Mouse (Mus musculus) limb, embryonic 15.5 days (tissue): Measurements from ENCODE around the gene Taf6. TPM values are rescaled to one million over a fixed set of nuclear protein-coding genes. Genes with fewer than 3 reads are reported as not detected.
A peak's percentile ranks its signal among the peaks of the same experiment; 100 is the strongest.
"Not testable (repeated sequence)": the region's sequence is repeated elsewhere in the genome, so short reads cannot be mapped to it uniquely, and the experiment has no call there.

Experiments used
- ATAC-seq: fragments of 200-750 bp; cut with Nextera tagmentation; 2 replicates; pipeline ENCODE4 v1.8.0; 2017; ENCODE audit warnings: low read depth, moderate TSS enrichment; ENCODE audit not compliant: insufficient number of reproducible peaks, low FRiP score, low TSS enrichment
- H3K27ac ChIP-seq: fragments of 300-500 bp; sonication (generic); 2 replicates; pipeline ENCODE4 v1.5.1; 2015; ENCODE audit warnings: moderate library complexity, mild to moderate bottlenecking, inconsistent platforms
- H3K27me3 ChIP-seq: fragments of 300-500 bp; sonication (generic); 2 replicates; pipeline ENCODE4 v1.6.1; 2015; ENCODE audit warnings: inconsistent platforms
- H3K36me3 ChIP-seq: fragments of 300-500 bp; sonication (generic); 2 replicates; pipeline ENCODE4 v1.6.1; 2015; ENCODE audit warnings: inconsistent platforms
- H3K4me1 ChIP-seq: fragments of 300-500 bp; sonication (generic); 2 replicates; pipeline ENCODE4 v1.6.1; 2015; ENCODE audit warnings: inconsistent platforms
- H3K4me2 ChIP-seq: fragments of 300-500 bp; sonication (generic); 2 replicates; pipeline ENCODE4 v1.6.1; 2015; ENCODE audit warnings: mild to moderate bottlenecking, inconsistent platforms
- H3K4me3 ChIP-seq: fragments of 300-500 bp; sonication (generic); 2 replicates; pipeline ENCODE4 v1.5.1; 2015; ENCODE audit warnings: mild to moderate bottlenecking, inconsistent platforms
- H3K9ac ChIP-seq: fragments of 300-500 bp; sonication (generic); 2 replicates; pipeline ENCODE4 v1.6.1; 2015; ENCODE audit warnings: inconsistent platforms
- H3K9me3 ChIP-seq: fragments of 300-500 bp; sonication (generic); 2 replicates; pipeline ENCODE4 v1.6.1; 2016; ENCODE audit warnings: inconsistent platforms
- WGBS: fragments of 180-500 bp; shearing (Covaris S2); methylation state at CpG from one replicate; pipeline ENCODE4 v1.1.7; 2015; 5-methylcytosine and 5-hydroxymethylcytosine counted together
- polyA plus RNA-seq: library from polyadenylated mRNA; unstranded; fragments of >200 nt; fragmentation: Nextera tagmentation; extraction: Ambion mirVana; gene quantifications from 2 replicates; pipeline ENCODE4 v1.2.1, GENCODE M21; 2015

The Taf6 gene
- polyA plus RNA-seq, result 73.8 and 74.8 TPM in 2 replicates

- peak within 1 kb of the TSS; percentile 74 for H3K4me2 ChIP-seq
- no peaks in the 10 kb centered on the region for H3K27me3 ChIP-seq
- H3K9me3 ChIP-seq, result no peaks in the 10 kb centered on the region
- peak; percentile 82 for ATAC-seq
- peak within 1 kb of the TSS; percentile 83 for H3K9ac ChIP-seq
- H3K36me3 ChIP-seq, result peaks cover 47% of the 10 kb centered on the region
- H3K4me3 ChIP-seq, result peak within 1 kb of the TSS; percentile 77
- WGBS, result under 1% methylated on average over 31 of the region's 31 CpGs
- peak within 1 kb of the TSS; percentile 87 for H3K27ac ChIP-seq
- H3K4me1 ChIP-seq, result peaks cover 17% of the 10 kb centered on the region
These were observed at the start of gene Taf6, which contains the start of gene Cnpy4 for GRCm38 (mm10) chr5:138186950-138187638. TSS of gene Taf6 (minus strand) at chr5:138187451. TSS of gene Cnpy4 (plus strand) at chr5:138187485.

- Histone ChIP-seq H3K9me3 (no peaks in the 10 kb centered on the region), H3K4me2 (no peak overlapping the region), H3K27me3 (no peaks in the 10 kb centered on the region), H3K9ac (no peak overlapping the region), H3K27ac (no peak overlapping the region), H3K4me3 (no peak overlapping the region), H3K4me1 (no peaks in the 10 kb centered on the region), H3K36me3 (no peaks in the 10 kb centered on the region)
- no peak for ATAC-seq
These were observed 47.0 kb upstream of the Taf6 start for GRCm38 (mm10) chr5:138234224-138234623.

- Histone ChIP-seq H3K4me1 (no peaks in the 10 kb centered on the region), H3K9ac (no peak overlapping the region), H3K27ac (no peak overlapping the region), H3K4me3 (no peak overlapping the region), H3K9me3 (no peaks in the 10 kb centered on the region), H3K36me3 (no peaks in the 10 kb centered on the region), H3K4me2 (no peak overlapping the region), H3K27me3 (no peaks in the 10 kb centered on the region)
- 72% methylated on average over 2 of the region's 2 CpGs for WGBS
- no peak for ATAC-seq
These were observed 46.5 kb upstream of the Taf6 start for GRCm38 (mm10) chr5:138233778-138234177.

GRCm38 (mm10) chr5:138229511-138229910, 42.3 kb upstream of the Taf6 start:
- Histone ChIP-seq H3K9me3 (no peaks in the 10 kb centered on the region), H3K4me1 (no peaks in the 10 kb centered on the region), H3K9ac (no peak overlapping the region), H3K4me2 (no peak overlapping the region), H3K27ac (no peak overlapping the region), H3K36me3 (no peaks in the 10 kb centered on the region), H3K27me3 (no peaks in the 10 kb centered on the region), H3K4me3 (no peak overlapping the region)
- WGBS, result 86% methylated on average over 3 of the region's 3 CpGs
- no peak for ATAC-seq

- Histone ChIP-seq H3K27ac (no peak overlapping the region), H3K36me3 (no peaks in the 10 kb centered on the region), H3K27me3 (no peaks in the 10 kb centered on the region), H3K9ac (no peak overlapping the region), H3K4me2 (no peak overlapping the region), H3K4me1 (no peaks in the 10 kb centered on the region), H3K9me3 (no peaks in the 10 kb centered on the region), H3K4me3 (no peak overlapping the region)
- no peak for ATAC-seq
- WGBS, result 57% methylated on average over 3 of the region's 3 CpGs
These were observed 40.8 kb upstream of the Taf6 start for GRCm38 (mm10) chr5:138228026-138228425.

- Histone ChIP-seq H3K9ac (no peak overlapping the region), H3K4me3 (no peak overlapping the region), H3K4me2 (no peak overlapping the region), H3K4me1 (no peaks in the 10 kb centered on the region), H3K27ac (no peak overlapping the region), H3K36me3 (no peaks in the 10 kb centered on the region), H3K27me3 (no peaks in the 10 kb centered on the region), H3K9me3 (no peaks in the 10 kb centered on the region)
- WGBS, result 66% methylated on average over 2 of the region's 2 CpGs
- no peak for ATAC-seq
These were observed 40.1 kb upstream of the Taf6 start for GRCm38 (mm10) chr5:138227367-138227766.

- WGBS, result 69% methylated on average over 4 of the region's 4 CpGs
- Histone ChIP-seq H3K4me2 (no peak overlapping the region), H3K36me3 (no peaks in the 10 kb centered on the region), H3K27me3 (no peaks in the 10 kb centered on the region), H3K9ac (no peak overlapping the region), H3K4me3 (no peak overlapping the region), H3K27ac (no peak overlapping the region), H3K9me3 (no peaks in the 10 kb centered on the region), H3K4me1 (no peaks in the 10 kb centered on the region)
- ATAC-seq, result no peak
These were observed 39.2 kb upstream of the Taf6 start for GRCm38 (mm10) chr5:138226491-138226890.

DNA sequence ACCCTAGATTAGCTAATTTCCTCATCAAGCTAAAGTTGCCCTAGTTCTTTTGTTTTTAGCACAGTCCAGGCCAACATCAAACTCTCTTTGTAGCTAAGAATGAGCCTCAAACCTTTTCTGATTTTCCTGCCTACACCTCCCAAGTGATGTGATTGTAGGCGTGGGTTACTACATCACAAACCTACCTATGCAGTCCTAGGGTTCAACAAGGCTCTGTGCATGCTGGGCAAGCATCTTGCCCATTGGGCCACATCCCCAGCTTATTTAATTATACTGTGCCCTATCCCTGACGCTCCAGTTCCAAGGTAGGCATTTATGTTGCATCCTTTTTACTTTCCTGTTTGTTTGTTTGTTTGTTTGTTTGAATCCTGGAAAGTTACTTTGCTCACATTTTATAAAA, 38.4 kb upstream of the Taf6 start, which contains the start of gene Nxpe5:
Nxpe5 (plus strand) TSS at position 199 of the 400 bp plus-strand sequence.
- Histone ChIP-seq H3K27me3 (no peaks in the 10 kb centered on the region), H3K4me1 (no peaks in the 10 kb centered on the region), H3K9me3 (no peaks in the 10 kb centered on the region), H3K9ac (no peak within 1 kb of the TSS), H3K36me3 (no peaks in the 10 kb centered on the region), H3K27ac (no peak within 1 kb of the TSS), H3K4me2 (no peak within 1 kb of the TSS), H3K4me3 (no peak within 1 kb of the TSS)
- ATAC-seq, result no peak
- WGBS, result 59% methylated on average over 2 of the region's 2 CpGs

- no peak overlapping the region for H3K27ac ChIP-seq
- no peak for ATAC-seq
- H3K4me2 ChIP-seq, result no peak overlapping the region
- no peaks in the 10 kb centered on the region for H3K4me1 ChIP-seq
- H3K9ac ChIP-seq, result no peak overlapping the region
- no peaks in the 10 kb centered on the region for H3K36me3 ChIP-seq
- H3K9me3 ChIP-seq, result no peaks in the 10 kb centered on the region
- no peak overlapping the region for H3K4me3 ChIP-seq
- no peaks in the 10 kb centered on the region for H3K27me3 ChIP-seq
- WGBS, result 50% methylated on average over 3 of the region's 3 CpGs
These were observed 36.0 kb upstream of the Taf6 start for GRCm38 (mm10) chr5:138223287-138223686.

GRCm38 (mm10) chr5:138222111-138222510, 34.9 kb upstream of the Taf6 start:
- H3K27ac ChIP-seq, result no peak overlapping the region
- WGBS, result 21% methylated on average over 4 of the region's 4 CpGs
- peaks cover 1% of the 10 kb centered on the region; the same call in 1 of the 2 replicates for H3K9me3 ChIP-seq
- H3K36me3 ChIP-seq, result no peaks in the 10 kb centered on the region
- no peaks in the 10 kb centered on the region for H3K27me3 ChIP-seq
- H3K4me2 ChIP-seq, result no peak overlapping the region
- H3K4me3 ChIP-seq, result no peak overlapping the region
- H3K4me1 ChIP-seq, result no peaks in the 10 kb centered on the region
- no peak overlapping the region for H3K9ac ChIP-seq
- ATAC-seq, result no peak

- Histone ChIP-seq H3K4me3 (no peak overlapping the region), H3K9me3 (peaks cover 10% of the 10 kb centered on the region; the same call in 1 of the 2 replicates), H3K27me3 (no peaks in the 10 kb centered on the region), H3K36me3 (no peaks in the 10 kb centered on the region), H3K4me2 (no peak overlapping the region), H3K27ac (no peak overlapping the region), H3K4me1 (no peaks in the 10 kb centered on the region), H3K9ac (no peak overlapping the region)
- no peak for ATAC-seq
- WGBS, result 59% methylated on average over 2 of the region's 2 CpGs
These were observed 32.6 kb upstream of the Taf6 start for GRCm38 (mm10) chr5:138219864-138220263.

GRCm38 (mm10) chr5:138216632-138217031, 29.4 kb upstream of the Taf6 start:
- not testable (repeated sequence) for H3K9ac ChIP-seq, H3K4me1 ChIP-seq, H3K4me2 ChIP-seq, H3K27me3 ChIP-seq, H3K27ac ChIP-seq, H3K9me3 ChIP-seq, H3K36me3 ChIP-seq, ATAC-seq, H3K4me3 ChIP-seq
- WGBS, result 93% methylated on average over 13 of the region's 13 CpGs
